In genomic region chr14:57090001-57090400, GRCm38 (mm10) we compare ENCODE assay signal across 21 mouse cellular contexts. TPM values are rescaled to one million over a fixed set of nuclear protein-coding genes. Genes with fewer than 3 reads are reported as not detected.
"Had no signal": no experiment of that assay in that cellular context is flagged by ENCODE, and none has a peak within 500 bp of the region (broad histone marks: within the 10 kb centered on the region; RNA-seq: fewer than 3 reads in every experiment).

No protein-coding gene starts in this region.

- H3K9me3 ChIP-seq: limb, embryonic 13.5 days; midbrain, embryonic 10.5 days; neural tube, embryonic 12.5 days; stomach, embryonic 15.5 days had no signal

- H3K4me1 ChIP-seq: midbrain, embryonic 10.5 days; neural tube, embryonic 12.5 days; stomach, embryonic 15.5 days had no signal

- ATAC-seq: hindbrain, embryonic 16.5 days; inflammation-experienced regulatory T-cells, adult 6 months; lung, postnatal 0 days had no signal

- DNase-seq: kidney, postnatal 36 days; layer of hippocampus, adult 9-11 months; layer of hippocampus, postnatal 36 days; left cerebral cortex, postnatal 4 days; lung, adult 2 months; lung, postnatal 4 days; midbrain, embryonic 14.5 days; thymus, postnatal 36 days had no signal

- H3K4me2 ChIP-seq: limb, embryonic 13.5 days; neural tube, embryonic 12.5 days; stomach, embryonic 15.5 days had no signal

- H3K27me3 ChIP-seq: limb, embryonic 13.5 days; neural tube, embryonic 12.5 days; stomach, embryonic 15.5 days had no signal

- H3K27ac ChIP-seq: limb, embryonic 13.5 days; midbrain, embryonic 10.5 days; neural tube, embryonic 12.5 days; stomach, embryonic 15.5 days had no signal

- H3K9ac ChIP-seq: limb, embryonic 13.5 days; neural tube, embryonic 12.5 days; stomach, embryonic 15.5 days had no signal

- H3K4me3 ChIP-seq: limb, embryonic 13.5 days; midbrain, embryonic 10.5 days; myocyte; neural tube, embryonic 12.5 days; stomach, embryonic 15.5 days had no signal

- H3K36me3 ChIP-seq: limb, embryonic 13.5 days; midbrain, embryonic 10.5 days; neural tube, embryonic 12.5 days; stomach, embryonic 15.5 days had no signal

RNA-seq across cellular contexts. Expression of gene Gjb2, which starts 14.5 kb away (rescaled TPM):
- total RNA-seq: neutrophil, adult 5-6 weeks had no signal
- polyA plus RNA-seq: myocyte had no signal

RNA-seq across cellular contexts. Expression of gene Gm4491, which starts 25.7 kb away (rescaled TPM):
- total RNA-seq: left cerebral cortex, postnatal 4 days; megakaryocyte, adult 5-6 weeks; neutrophil, adult 5-6 weeks had no signal
- polyA plus RNA-seq: hindbrain, embryonic 16.5 days; inflammation-experienced regulatory T-cells, adult 6 months; kidney, embryonic 16.5 days; limb, embryonic 13.5 days; lung, adult 2 months; lung, postnatal 0 days; midbrain, embryonic 10.5 days; myocyte; neural tube, embryonic 12.5 days; spleen, adult 2 months; stomach, embryonic 15.5 days; thymus, postnatal 0 days had no signal

RNA-seq across cellular contexts. Expression of gene Gja3, which starts 32.1 kb away (rescaled TPM):
- total RNA-seq: megakaryocyte, adult 5-6 weeks; neutrophil, adult 5-6 weeks had no signal
- polyA plus RNA-seq: inflammation-experienced regulatory T-cells, adult 6 months; midbrain, embryonic 10.5 days; midbrain, embryonic 14.5 days; spleen, adult 2 months had no signal

RNA-seq across cellular contexts. Expression of gene Gjb6, which starts 43.4 kb away (rescaled TPM):
- total RNA-seq: megakaryocyte, adult 5-6 weeks; neutrophil, adult 5-6 weeks had no signal
- polyA plus RNA-seq: inflammation-experienced regulatory T-cells, adult 6 months; myocyte; spleen, adult 2 months had no signal
